Mouse (Mus musculus): ENCODE measurements around the gene BC051665.

BC051665 gene

GRCm38 (mm10) chr13:60786264-60786663 lies at the start of gene BC051665:
TSS of gene BC051665 (minus strand) at chr13:60786364.
- in situ Hi-C loops (cut with MboI; ENCODE audit: low sequenced_read_pairs) = no loop called here

GRCm38 (mm10) chr13:60826052-60826451 lies 39.9 kb upstream of the BC051665 start:
- in situ Hi-C loops (cut with MboI; ENCODE audit: low sequenced_read_pairs) = no loop called here

GRCm38 (mm10) chr13:60820486-60821175 lies 34.5 kb upstream of the BC051665 start:
- in situ Hi-C loops (cut with MboI; ENCODE audit: low sequenced_read_pairs) = no loop called here

GRCm38 (mm10) chr13:60819469-60819868 lies 33.3 kb upstream of the BC051665 start:
- in situ Hi-C loops (cut with MboI; ENCODE audit: low sequenced_read_pairs) = no loop called here

GRCm38 (mm10) chr13:60813722-60814121 lies 27.6 kb upstream of the BC051665 start:
- in situ Hi-C loops (cut with MboI; ENCODE audit: low sequenced_read_pairs) = no loop called here

- in situ Hi-C loops (cut with MboI; ENCODE audit: low sequenced_read_pairs) = no loop called here
These were observed 26.6 kb upstream of the BC051665 start for GRCm38 (mm10) chr13:60812768-60813167.

- in situ Hi-C loops (cut with MboI; ENCODE audit: low sequenced_read_pairs) = no loop called here
These were observed 23.5 kb upstream of the BC051665 start for GRCm38 (mm10) chr13:60809690-60810089.

- in situ Hi-C loops (cut with MboI; ENCODE audit: low sequenced_read_pairs) = no loop called here
These were observed 16.6 kb upstream of the BC051665 start, which contains the start of gene Ctsll3 for GRCm38 (mm10) chr13:60802749-60803148. TSS of gene Ctsll3 (minus strand) at chr13:60802849.

- in situ Hi-C loops (cut with MboI; ENCODE audit: low sequenced_read_pairs) = no loop called here
These were observed 3.3 kb upstream of the BC051665 start for GRCm38 (mm10) chr13:60789466-60789865.

- in situ Hi-C loops (cut with MboI; ENCODE audit: low sequenced_read_pairs) = no loop called here
These were observed 2.9 kb downstream of the BC051665 start for GRCm38 (mm10) chr13:60783301-60783700.

GRCm38 (mm10) chr13:60780534-60780933 lies 5.6 kb downstream of the BC051665 start:
- in situ Hi-C loops (cut with MboI; ENCODE audit: low sequenced_read_pairs) = no loop called here

- in situ Hi-C loops (cut with MboI; ENCODE audit: low sequenced_read_pairs) = no loop called here
These were observed 25.0 kb downstream of the BC051665 start for GRCm38 (mm10) chr13:60761161-60761560.

GRCm38 (mm10) chr13:60760392-60760791 lies 25.8 kb downstream of the BC051665 start:
- in situ Hi-C loops (cut with MboI; ENCODE audit: low sequenced_read_pairs) = no loop called here

GRCm38 (mm10) chr13:60759136-60759535 lies 27.0 kb downstream of the BC051665 start:
- in situ Hi-C loops (cut with MboI; ENCODE audit: low sequenced_read_pairs) = no loop called here

GRCm38 (mm10) chr13:60757292-60757691 lies 28.9 kb downstream of the BC051665 start:
- in situ Hi-C loops (cut with MboI; ENCODE audit: low sequenced_read_pairs) = no loop called here

GRCm38 (mm10) chr13:60755251-60755650 lies 30.9 kb downstream of the BC051665 start:
- in situ Hi-C loops (cut with MboI; ENCODE audit: low sequenced_read_pairs) = no loop called here

GRCm38 (mm10) chr13:60753216-60753615 lies 32.9 kb downstream of the BC051665 start:
- in situ Hi-C loops (cut with MboI; ENCODE audit: low sequenced_read_pairs) = no loop called here

- in situ Hi-C loops (cut with MboI; ENCODE audit: low sequenced_read_pairs) = no loop called here
These were observed 35.2 kb downstream of the BC051665 start for GRCm38 (mm10) chr13:60750930-60751329.

- in situ Hi-C loops (cut with MboI; ENCODE audit: low sequenced_read_pairs) = no loop called here
These were observed 37.6 kb downstream of the BC051665 start for GRCm38 (mm10) chr13:60748556-60748955.

- in situ Hi-C loops (cut with MboI; ENCODE audit: low sequenced_read_pairs) = no loop called here
These were observed 39.0 kb downstream of the BC051665 start for GRCm38 (mm10) chr13:60747201-60747600.

- in situ Hi-C loops (cut with MboI; ENCODE audit: low sequenced_read_pairs) = no loop called here
These were observed 39.9 kb downstream of the BC051665 start for GRCm38 (mm10) chr13:60746271-60746670.

- in situ Hi-C loops (cut with MboI; ENCODE audit: low sequenced_read_pairs) = no loop called here
These were observed 40.8 kb downstream of the BC051665 start for GRCm38 (mm10) chr13:60745358-60745757.

GRCm38 (mm10) chr13:60744736-60745135 lies 41.4 kb downstream of the BC051665 start:
- in situ Hi-C loops (cut with MboI; ENCODE audit: low sequenced_read_pairs) = no loop called here

Measured in CH12F3 (cell line).